Mouse (Mus musculus): ENCODE results near the gene Spin2g.
"Not testable (repeated sequence)": the region's sequence is repeated elsewhere in the genome, so short reads cannot be mapped to it uniquely, and the experiment has no call there.

Spin2g gene

DNA sequence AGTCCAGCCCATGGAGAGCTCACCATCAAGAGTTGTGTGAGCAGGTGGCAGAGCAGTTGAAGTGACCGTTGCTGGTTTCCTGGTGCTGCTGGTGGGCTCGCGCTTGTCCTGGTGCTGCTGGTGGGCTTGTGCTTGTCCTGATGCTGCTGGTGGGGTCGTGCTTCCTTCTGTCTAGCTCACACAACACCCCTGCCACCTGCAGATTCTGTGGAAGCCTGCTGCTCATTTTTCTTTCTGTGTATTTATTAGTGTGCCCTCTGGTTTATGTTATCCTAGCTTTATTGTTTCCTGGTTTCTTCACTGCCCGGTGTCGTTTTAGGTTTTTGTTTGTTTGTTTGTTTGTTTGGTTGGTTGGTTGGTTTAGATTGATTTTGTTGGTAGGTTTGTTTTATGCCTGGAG, at the start of gene Spin2g:
Gene Spin2g, minus strand, starts transcription at position 101 of the 400 bp plus-strand sequence.
- DNase-seq (ENCODE audit: low spot score in 2 of 2): not testable (repeated sequence)
